1 mouse cellular context compared by ENCODE assay signal in the genomic region with DNA sequence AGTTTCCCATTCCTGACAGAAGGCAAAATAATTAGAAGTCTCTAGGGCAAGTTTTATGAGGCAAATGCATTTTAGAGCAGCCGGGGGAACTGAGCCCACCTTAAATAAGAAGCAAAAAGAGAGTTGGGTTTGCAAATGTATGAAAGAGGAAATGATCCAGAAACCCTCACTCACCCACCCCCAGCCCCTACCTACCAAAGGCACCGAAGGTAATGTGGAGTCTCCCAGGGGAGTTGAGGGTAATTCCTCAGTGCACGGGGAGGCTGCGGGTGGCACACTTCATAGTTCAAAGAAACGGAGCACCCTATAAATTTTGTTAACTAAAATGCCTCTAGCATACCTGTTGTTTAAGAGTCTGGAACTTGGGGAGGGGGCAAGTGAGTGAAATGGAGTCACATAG.
TF ChIP-seq lines count a peak whose summit lies in the region.

No protein-coding gene starts in this region.

TF ChIP-seq in CH12.LX, 34 proteins besides CTCF, POLR2A, EP300 and RAD21 (continued from another document):
- TF ChIP-seq IRF4 (IDR thresholded peaks at IDR 0.05; ENCODE audit: low read depth, low read length) (peak; percentile 54; the same call in 1 of the 2 replicates), ETS1 (conservative IDR thresholded peaks at IDR 0.05; ENCODE audit: low read depth, low read length) (peak; percentile 32; the same call in 1 of the 2 replicates), NELFE (IDR thresholded peaks at IDR 0.05; ENCODE audit: low read depth, low read length) (no peak), BHLHE40 (IDR thresholded peaks at IDR 0.05; ENCODE audit: low read depth, low read length) (peak; percentile 91)
